Mouse (Mus musculus) right cerebral cortex, adult 2 months (tissue): ENCODE results near the gene Frmd4b.

Source experiments
- DNase-seq, 2 experiments: peaks; one replicate each; pipeline ENCODE4 v3.0.0; 2021 to 2022; ENCODE audit warnings: low spot score in 2 of 2

Frmd4b gene

DNA sequence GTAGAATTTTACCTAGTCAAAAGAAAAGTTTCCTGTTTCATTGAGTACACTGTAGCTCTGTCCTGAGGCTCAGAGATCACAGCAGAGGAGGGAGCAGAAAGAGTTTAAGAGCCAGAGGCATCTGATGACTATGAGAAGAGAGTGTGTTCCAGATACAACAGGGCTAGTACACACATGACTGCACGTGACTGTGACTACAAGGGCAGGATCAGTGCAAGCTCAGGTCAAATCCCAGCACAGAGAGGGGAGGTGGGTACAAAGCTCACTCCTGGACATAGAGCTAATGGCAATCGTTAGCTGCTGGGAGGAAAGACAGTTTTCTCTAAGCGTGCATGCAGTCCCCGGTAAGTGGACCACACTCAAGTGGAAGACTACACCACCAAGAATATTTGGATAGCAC is 37.6 kb downstream of the Frmd4b start:
- no peak for DNase-seq

DNA sequence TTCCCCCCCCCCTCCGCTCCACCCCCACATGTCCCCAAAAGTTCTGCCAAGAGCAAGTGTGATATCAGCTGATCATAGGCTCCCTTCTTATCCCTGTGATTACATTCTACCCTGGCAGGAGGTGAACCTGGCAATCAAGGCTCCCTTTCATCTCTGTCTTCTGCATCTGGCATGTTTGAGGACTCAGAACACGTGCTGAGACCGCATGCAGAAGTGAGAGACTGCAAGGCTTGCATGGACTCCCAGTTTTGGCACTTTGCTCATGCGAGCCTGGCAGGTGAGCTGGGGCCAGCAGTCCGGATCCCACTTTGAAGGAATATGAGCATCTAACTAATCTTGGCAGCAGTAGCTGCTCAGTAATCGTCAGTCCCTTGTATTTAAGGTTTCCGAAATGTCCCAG is 39.1 kb downstream of the Frmd4b start:
- DNase-seq: no peak

DNA sequence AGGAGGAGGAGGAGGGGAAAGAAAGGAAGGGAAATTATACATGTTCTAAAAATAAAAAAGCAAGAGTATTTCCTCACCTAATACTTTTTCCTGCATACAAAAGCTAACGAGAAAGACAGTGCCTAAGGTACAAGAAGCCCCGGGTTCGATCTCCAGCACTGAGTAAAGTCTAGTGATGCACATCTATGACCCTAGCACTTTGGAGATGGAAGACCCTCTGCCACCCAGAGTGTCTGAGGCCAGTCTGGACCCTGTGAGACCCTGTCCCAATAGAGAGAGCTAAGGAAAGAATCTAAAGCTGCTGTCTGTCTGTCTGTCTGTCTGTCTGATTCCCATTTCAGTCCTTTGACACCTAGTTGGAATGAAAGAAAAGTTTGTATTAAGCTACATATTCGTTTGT is 40.0 kb downstream of the Frmd4b start:
- no peak for DNase-seq

DNA sequence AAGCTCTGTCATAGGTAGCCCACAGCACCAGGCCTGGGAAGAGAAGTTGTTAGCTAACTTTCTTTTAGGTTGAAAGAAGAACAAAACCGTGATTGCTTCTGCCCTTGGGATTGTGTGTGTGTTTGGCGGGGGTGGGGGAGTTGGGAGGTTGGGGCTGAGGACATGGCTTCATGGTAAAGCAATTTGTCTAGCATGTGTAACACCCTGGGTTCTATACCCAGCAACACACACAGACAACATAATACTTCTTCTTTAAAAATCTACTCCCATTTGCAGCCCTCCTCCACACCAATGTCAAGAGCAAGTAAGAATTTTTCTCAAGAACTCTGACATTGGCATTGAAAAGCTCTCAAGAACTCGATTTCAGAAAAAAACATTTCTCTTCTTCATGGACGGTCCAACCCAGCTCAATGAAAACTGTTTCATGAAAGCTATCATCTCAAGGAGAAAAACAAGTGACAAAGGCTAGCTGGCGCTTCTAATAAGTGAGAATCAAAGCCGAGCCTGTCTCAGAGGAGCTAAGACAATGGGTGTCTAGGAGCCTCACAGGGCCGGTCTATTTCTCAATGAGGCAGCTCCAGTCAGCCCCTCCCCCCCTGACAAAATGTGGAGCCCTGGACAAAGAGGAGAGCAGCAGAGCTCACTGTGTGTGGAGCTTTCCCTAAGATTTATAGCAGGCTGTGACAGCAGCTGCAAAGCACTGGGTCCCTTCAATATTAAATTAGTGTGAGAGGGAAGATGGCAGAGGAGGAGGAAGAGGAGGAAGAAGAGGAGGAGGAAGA is 40.6 kb downstream of the Frmd4b start:
- no peak for DNase-seq

DNA sequence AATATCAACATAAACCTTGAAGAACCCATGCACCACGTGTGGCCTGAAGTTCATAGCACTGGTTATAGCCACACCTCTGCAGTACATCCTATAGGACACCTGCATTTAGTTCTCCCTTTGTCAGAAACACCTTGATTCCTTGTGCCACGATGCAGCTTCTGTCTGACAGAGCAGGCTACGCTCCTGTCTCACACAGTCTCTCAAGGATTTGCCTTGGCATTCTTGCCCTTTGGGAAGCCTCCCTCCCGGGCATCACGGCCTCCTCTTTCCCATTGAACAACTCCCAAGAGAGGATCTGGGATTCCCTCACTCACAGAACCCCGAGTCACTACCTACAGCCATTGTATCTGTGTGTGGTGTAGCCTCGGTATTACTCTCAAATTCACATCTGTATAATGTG is 41.2 kb downstream of the Frmd4b start:
- no peak for DNase-seq

DNA sequence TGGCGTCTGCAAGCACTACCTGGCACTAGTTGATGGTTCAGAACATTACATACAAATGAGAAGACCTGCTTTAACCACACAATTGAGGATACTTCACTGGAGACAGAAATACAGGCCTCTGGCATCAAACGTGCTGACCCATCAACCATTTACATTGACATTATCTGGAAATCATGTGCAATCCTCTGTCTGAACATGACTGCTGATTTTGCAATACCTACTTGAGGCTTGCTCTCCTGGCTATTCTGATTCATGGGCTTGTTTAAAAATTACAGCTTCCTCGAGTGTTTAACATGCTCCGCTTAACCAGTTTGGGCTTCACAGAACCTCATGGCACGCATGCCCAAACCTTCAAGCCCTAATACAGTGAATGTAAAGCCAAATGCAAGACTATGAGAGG is 42.4 kb downstream of the Frmd4b start:
- no peak for DNase-seq

DNA sequence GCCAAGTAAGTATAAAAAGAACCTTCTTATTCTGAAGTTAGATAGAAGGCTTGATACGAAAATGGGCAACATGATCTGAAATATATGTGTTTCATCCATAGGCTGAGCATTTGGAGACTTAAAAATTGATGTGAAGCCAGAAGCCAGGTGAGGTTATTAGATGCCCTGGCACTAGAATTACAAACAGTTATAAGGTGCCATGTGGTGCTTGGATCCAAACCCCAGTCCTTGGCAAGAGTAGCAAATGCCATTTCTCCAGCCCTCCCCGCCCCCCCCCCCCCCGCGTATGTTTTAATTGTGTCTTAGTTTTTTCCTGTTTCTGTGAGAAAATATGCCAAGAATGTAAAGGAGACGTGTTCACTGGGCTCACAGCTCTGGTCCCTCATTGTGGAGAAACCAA is 45.1 kb downstream of the Frmd4b start:
- no peak for DNase-seq

DNA sequence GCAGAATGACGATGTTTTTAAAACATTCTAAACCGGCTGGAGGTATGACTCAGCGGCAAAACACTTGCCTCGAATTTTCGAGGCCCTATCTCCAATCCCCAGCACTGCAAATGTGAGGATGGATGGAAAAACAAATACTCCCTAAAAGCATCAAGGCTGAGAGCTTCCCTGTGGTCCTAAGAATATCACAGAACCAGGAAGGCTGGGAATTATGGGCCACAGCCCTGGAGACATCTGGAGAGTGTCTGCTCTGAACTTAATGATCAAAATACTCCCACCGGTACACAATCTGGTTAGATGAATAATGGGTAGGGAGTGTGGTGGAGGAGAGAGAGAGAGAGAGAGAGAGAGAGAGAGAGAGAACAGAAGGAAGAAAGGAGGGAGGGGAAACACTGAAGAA is 48.8 kb downstream of the Frmd4b start:
- no peak for DNase-seq

DNA sequence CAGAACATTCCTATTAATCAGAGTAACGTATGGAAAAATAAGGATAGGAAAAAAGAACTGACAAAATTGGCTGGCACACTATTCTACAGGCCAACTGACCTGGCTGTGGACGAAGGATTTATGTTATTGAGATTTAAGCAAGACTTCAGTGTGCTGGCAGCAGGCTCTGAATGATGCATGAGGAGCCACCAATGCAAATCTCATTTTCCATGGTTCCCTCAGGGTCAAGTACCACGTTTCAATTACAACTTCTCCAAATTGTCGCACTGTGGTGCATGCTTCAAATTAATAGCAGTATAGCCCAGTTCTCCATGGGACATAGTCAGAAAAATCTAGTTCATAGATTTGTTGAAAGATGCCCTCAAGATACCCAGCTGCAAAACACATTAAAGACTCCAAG is 50.6 kb downstream of the Frmd4b start:
- DNase-seq: no peak

DNA sequence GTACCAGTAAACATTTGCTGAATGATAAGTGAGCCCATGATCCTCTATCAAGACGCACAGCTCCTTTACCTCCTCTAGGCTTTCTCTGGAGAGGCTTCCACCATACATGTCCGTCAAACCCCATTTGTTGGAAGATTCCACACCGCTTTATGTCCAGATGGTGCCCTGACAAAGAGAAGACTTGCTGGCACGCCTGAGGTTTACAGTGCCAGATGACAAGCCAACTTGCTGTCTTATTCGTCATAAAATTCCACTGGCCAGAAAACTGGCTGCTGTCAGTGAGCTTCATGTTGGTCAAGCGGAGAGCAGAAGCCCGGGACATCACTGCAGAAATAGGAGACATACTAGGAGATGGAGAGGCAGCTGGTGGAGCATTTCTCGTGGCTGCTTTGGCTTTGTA is 60.2 kb downstream of the Frmd4b start:
- DNase-seq: no peak

DNA sequence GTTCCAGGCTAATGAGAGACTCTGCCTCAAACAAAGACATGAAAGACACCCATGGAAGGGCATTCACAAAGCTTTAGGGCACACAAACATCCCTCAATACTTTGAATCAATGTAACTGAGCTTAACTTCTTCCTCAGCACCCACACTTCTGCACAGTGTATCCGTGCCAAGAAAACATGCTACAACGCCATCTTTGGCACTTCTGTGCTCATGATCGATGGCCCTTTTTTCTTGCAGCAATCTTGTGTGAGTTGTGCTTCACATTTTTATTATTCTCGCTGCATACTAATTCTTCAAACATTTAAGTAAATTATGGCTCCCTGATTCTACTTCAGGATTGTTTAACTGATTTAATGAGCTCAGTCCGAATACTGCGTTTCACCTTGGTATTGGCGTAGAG is 61.7 kb downstream of the Frmd4b start:
- DNase-seq: no peak

DNA sequence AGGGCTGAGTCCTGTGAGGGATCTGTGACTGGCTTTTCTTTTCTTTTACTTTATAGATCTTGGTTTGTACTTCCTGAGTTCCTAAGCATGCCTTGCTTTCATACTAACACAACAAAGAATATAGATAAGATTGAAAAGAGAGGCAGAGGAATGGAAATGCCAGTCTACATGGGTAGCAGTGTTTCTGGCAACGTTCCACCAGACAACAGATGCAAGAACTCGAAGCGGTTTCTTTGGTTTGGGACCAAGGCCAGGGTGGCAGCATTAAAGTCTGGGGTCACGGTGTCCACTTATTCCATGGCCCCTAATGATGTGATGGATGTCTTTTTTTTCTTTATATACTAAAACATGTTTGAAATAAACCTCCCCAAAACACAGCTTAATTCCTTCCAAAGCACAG is 63.9 kb downstream of the Frmd4b start:
- DNase-seq: no peak

DNA sequence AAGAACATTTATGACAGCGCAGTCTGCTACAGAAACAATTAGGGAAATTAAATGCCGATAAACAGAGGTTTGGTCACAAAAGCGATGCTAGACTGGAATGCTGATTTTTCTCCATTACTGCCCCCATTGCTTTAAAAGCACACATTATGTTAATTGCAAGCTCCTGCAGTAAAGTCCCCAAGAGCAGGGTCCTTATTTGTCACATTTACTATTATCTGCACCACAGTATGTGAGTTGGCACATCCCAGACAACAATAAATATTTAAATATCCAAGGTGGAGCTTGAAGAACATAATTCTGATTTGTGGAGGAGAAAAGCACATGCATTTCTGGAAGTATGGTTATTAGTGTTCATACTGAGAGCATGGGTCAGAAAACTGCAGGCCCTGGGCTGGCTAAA is 64.8 kb downstream of the Frmd4b start:
- no peak for DNase-seq

DNA sequence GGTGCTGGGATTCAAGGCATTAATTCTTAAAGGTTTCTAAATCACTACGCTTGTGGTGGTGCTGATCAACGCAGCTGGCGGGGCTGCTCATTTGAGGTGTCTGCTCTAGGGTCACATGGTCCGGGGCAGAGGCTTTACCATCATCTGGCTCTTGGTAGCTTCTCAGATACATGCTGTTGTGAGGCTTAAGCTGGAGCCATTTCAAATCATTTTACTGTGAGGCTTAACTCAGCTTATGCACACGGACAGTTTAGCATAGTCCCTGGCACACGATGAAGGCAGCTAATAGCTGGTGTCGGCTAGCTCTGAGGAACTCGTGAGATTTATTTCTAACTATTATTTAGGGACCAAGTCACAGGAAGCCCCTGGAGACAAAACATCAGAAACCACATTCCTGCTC is 65.5 kb downstream of the Frmd4b start:
- no peak for DNase-seq

DNA sequence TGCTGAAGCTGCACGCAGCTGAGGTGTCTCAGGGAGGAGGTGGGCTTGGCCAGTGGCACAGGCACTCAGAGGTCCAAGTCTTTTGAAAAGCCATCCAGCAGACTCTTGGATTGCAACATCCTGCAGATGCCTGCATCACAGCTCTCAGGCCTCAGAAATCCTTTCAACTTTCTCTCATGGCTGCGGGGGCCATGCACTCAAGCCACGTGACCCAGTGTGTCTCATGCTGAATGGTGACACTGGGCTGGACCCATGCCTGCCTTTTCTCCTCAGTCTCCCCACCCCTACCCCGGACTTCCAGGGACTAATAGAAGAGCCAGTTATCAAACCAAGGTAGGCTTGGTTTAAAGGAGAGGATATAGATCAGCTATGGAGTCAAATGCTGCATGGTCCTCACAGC is 66.2 kb downstream of the Frmd4b start:
- no peak for DNase-seq

DNA sequence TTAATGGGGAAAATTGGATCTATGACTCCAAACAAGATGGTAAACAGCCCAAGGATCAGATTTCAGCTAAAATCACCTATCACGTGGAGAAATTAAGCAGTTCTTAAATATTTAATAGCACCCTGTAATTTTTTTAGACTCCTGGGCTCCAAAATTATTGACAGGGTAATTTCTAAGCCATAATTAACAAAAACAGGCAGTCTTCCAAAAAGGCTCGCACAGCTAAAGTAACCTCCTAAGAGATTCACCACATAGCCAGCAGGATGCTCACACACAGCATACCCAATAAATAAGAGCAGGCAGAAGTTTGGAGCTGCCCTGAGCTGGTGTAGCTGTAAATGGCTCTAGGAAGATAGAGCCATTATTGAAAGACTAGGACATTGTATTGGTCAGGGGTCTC is 76.9 kb downstream of the Frmd4b start:
- no peak for DNase-seq

DNA sequence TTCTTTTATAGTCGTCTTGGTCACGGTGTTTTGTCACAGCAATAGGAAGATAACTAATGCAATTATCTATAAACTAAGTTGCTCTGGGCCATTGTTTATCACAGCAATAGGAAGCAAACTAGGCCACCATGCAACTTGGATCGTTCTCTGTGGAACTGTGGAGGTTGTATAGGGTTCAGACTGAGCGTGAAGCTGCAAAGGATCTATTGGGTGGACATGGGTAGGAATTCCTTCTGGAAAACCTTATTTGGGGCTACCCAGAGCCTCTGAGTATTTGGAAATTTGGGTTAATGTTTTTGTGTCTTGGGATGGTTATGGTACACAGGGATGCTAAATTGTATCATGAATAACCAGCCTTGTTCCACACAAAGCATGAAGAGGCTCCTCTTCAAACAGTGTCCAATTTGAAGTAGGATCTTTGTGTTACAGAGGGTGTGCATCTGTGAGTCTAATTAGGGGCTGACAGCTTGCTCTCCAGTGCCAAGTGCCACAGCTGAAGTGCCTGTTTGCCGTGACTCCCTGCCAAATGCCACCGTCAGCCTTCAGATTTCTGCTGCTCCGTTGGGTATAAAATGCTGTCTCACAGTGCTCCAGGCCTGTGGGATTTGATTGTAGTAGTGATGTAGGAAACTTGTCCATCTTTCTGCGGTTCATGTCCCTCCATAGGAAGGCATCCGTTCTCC is 81.4 kb downstream of the Frmd4b start:
- peak in 1 of 2 experiments; percentile 26 for DNase-seq

DNA sequence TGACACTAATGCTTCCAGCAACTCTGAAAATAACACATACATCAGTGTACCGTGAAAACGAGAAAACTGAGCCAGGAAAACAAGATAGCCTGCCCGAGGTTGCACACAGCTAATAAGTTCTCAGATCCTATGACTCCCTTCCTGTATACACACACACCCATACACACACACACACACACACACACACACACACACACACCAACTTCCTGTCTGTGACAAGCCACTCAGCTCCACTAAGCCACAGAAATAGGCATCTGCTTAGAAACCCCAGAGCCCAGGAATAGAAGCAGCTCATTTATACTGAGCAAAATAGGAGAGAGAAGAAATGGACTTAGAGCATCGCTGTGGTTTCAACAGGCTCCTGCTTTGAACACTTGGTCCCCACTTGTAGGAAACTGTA is 86.3 kb downstream of the Frmd4b start:
- DNase-seq: peak; percentile 30 to 37

DNA sequence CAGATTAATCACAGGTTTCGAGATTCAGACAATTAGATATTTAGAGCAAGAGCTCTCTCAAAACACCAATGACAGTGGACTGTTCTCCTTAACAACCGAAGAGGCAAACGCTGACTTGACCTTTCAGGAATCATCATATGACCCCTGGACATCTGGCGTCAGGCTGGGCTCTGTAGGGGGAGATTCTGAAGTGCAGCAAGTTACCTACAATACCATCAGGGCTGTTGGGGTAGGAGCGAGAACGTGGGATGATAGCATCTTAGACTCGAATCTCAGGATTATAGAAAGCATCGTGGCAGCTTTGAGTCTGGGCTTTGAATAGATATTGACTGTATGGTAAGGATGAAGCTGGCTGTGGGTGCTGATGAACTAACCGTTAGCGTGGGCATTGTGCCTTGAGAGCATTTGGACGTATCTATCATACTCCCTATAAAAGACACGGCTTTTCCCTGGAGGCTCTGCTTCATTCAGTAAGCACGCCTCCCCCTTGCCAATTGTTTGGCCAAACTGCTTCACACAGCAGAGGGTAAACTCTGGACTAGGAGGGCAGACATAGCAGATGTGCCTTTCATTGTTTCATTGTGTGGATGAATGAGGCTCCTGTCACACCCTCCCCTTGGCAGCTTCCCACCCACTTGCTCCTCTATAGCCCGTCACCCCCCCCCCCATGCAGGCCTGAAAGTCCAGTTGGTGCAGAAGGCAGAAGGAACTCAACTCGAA is 88.2 kb downstream of the Frmd4b start:
- no peak for DNase-seq

DNA sequence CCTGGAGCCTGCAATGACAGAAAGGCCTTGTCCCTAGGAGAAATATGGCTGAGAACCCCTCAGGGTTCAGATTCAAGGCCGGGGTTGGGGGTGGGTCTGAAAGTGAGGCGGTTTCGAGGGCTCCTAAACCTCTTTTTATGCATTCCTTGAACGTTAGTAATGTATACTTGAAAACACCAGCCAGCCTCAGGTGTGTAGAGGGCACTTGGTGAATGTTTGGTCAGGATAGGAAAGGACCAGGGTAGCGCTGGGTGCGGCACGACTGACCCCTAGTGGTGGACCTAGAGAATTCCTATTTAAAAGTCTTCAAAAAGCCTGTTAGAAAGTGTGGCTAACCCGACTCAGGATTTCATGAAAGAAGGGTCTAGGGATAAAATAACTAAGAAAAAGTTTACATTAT is 91.2 kb downstream of the Frmd4b start:
- peak in 1 of 2 experiments; percentile 35 for DNase-seq

DNA sequence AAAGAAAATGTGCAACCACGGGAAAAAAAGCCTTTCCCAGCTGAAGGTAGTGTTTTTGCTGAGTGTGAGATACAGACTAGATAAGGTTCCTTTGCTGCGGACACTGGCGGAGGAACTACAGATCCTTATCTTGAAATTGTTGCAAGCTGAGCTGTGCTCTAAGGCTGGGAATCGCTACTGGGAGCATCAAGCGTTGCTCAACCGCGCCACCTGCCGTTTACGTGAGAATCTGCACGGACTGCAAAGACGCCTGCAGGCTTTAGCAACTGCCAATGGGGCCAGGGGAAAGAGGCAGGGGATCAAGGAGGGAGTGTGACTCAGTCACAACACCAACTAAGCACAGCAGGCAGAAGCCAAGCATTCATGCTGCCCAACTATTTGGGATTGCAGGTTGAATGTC is 94.2 kb downstream of the Frmd4b start:
- peak; percentile 75 to 85 for DNase-seq

DNA sequence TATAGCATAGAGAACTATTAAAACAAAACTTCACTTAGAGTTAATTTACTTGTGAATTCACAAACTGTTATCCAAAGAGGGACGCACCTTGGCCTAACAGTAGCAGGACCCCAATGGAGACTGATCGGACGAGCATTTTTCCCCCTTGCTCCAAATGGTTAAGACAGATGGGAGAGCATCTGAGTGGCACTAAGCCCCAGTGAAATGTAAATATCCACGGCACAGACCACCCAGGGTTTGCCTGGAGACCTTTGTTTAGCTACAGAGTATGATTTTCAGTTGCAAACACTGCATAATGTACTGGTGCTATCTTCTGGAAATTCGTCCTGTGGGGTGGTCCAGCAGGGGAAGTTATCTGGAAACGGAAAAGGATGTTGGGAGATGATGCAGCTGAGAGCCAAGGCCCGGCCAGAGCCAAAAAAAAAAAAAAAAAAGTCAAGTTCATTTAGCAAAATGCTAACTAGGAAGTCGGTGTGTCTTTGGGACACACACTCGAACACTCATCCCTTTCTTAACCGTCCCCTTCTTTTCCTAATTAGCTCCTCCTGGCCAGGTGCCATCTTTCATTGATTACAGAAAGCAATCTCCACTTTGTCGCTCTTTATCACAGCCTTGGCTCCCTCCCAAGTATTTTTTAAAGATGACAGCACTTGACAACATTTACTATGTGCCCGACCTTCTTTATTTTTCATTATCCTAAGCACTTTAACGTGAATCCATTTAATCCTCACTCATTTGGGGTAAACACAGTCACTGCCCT is 95.9 kb downstream of the Frmd4b start:
- no peak for DNase-seq
